Mouse (Mus musculus) thymus, postnatal 4 days (tissue): Measurements from ENCODE around the gene Fam168a.
"Not testable (repeated sequence)": the region's sequence is repeated elsewhere in the genome, so short reads cannot be mapped to it uniquely, and the experiment has no call there.

Experiments used
- DNase-seq: peaks from one replicate; pipeline ENCODE4 v3.0.0; 2021

Gene Fam168a

GRCm38 (mm10) chr7:100844385-100845025 is 138.1 kb downstream of the Fam168a start:
- no peak for DNase-seq

GRCm38 (mm10) chr7:100845026-100845400 is 138.6 kb downstream of the Fam168a start:
- no peak for DNase-seq

GRCm38 (mm10) chr7:100845412-100845811 is 139.0 kb downstream of the Fam168a start:
- no peak for DNase-seq

GRCm38 (mm10) chr7:100846033-100846432 is 139.6 kb downstream of the Fam168a start:
- DNase-seq, result not testable (repeated sequence)

GRCm38 (mm10) chr7:100847131-100847530 is 140.7 kb downstream of the Fam168a start:
- no peak for DNase-seq

GRCm38 (mm10) chr7:100848744-100849143 is 142.3 kb downstream of the Fam168a start:
- DNase-seq, result peak; percentile 88

- DNase-seq, result no peak
Measured at GRCm38 (mm10) chr7:100849508-100849907, 143.1 kb downstream of the Fam168a start.

- no peak for DNase-seq
Measured at GRCm38 (mm10) chr7:100851481-100852356, 145.3 kb downstream of the Fam168a start.

- DNase-seq, result no peak
Measured at GRCm38 (mm10) chr7:100853396-100853795, 147.0 kb downstream of the Fam168a start.

GRCm38 (mm10) chr7:100854137-100854814 is 147.8 kb downstream of the Fam168a start:
- DNase-seq, result no peak

- DNase-seq, result no peak
Measured at GRCm38 (mm10) chr7:100854861-100855260, 148.4 kb downstream of the Fam168a start.

- no peak for DNase-seq
Measured at GRCm38 (mm10) chr7:100855300-100855699, 148.9 kb downstream of the Fam168a start.

- DNase-seq, result peak; percentile 76
Measured at GRCm38 (mm10) chr7:100855795-100856573, 149.5 kb downstream of the Fam168a start.

GRCm38 (mm10) chr7:100860450-100860849 is 154.0 kb downstream of the Fam168a start:
- no peak for DNase-seq

GRCm38 (mm10) chr7:100861209-100861608 is 154.8 kb downstream of the Fam168a start:
- no peak for DNase-seq

- DNase-seq, result no peak
Measured at GRCm38 (mm10) chr7:100862353-100862752, 155.9 kb downstream of the Fam168a start.

GRCm38 (mm10) chr7:100862828-100863638 is 156.6 kb downstream of the Fam168a start, which contains the start of gene Relt:
Gene Relt (minus strand): TSS chr7:100863446.
- DNase-seq, result peak; percentile 99

GRCm38 (mm10) chr7:100866675-100867074 is 160.2 kb downstream of the Fam168a start:
- DNase-seq, result peak; percentile 86

- no peak for DNase-seq
Measured at GRCm38 (mm10) chr7:100867561-100867960, 161.1 kb downstream of the Fam168a start.

- no peak for DNase-seq
Measured at GRCm38 (mm10) chr7:100868551-100868950, 162.1 kb downstream of the Fam168a start.

- DNase-seq, result no peak
Measured at GRCm38 (mm10) chr7:100869877-100870629, 163.6 kb downstream of the Fam168a start.
